Mouse (Mus musculus) frontal cortex, postnatal 36 days (tissue): Measurements from ENCODE around the gene Ets1.

Experiments used
- DNase-seq, 2 experiments: peaks; one replicate each; pipeline ENCODE4 v3.0.0; 2022; ENCODE audit warnings: low spot score in 2 of 2

Ets1 gene

DNA sequence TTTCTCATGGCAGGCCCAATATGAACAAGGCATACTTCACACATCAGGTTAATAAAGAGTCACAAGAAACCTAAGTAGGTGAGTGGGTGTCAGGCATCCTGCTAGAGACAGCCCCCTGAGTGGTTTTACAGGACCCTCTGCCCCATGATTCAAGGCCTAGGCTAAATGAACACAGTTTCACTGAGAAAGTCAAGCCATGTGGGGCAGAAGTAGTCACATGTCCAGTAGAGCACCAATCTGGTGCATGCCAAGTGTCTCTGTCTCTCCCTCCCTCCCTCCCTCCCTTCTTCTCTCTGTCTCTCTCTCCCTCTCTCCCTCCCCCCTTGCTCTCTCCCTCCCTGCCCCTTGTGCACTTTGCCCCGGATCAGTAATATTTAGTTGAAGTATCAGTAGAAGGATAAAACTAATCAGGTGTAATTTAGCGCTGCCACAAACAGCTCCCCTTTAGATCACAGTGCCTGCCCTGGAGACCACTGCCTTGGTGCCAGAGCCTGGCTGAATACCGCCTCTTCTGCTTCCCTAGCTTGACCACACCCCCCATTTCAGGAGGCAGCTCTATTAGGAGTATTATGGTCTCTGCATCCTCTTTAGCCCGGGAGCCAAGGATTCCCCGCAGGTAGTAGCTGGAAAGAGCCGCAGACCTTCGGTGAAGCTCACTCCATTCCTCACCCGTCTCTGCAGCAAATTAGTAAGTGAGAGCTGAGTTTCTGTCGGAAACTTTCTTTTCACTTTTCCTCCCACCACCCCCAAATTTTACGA is at the start of gene Ets1:
Ets1 (plus strand) TSS at position 595 of the 759 bp plus-strand sequence.
- no peak for DNase-seq

DNA sequence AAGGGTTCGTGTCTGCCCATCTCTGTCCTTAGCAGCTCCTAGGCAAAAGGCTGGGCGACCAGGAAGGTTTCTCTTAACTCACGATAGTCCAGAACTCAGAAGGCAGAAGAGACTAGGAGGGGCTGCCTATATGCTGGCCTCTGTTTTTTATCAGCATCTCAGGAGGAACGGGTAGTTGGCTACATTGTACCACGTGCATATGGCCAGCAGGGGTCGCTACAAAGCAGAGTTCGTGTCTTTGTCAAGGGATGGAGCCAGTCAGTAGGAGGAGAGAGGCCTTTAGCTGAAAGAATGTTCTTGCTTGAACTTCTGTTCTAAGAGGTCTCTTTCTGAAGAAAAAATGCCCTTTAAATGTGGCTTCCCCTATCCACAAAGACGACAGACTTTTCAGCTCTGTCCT is 46.1 kb upstream of the Ets1 start:
- DNase-seq, result peak; percentile 75 to 82

- no peak for DNase-seq
These were observed 45.5 kb upstream of the Ets1 start for GRCm38 (mm10) chr9:32590571-32590970.

- DNase-seq, result peak; percentile 48 to 82
These were observed 44.1 kb upstream of the Ets1 start for GRCm38 (mm10) chr9:32591732-32592582.

DNA sequence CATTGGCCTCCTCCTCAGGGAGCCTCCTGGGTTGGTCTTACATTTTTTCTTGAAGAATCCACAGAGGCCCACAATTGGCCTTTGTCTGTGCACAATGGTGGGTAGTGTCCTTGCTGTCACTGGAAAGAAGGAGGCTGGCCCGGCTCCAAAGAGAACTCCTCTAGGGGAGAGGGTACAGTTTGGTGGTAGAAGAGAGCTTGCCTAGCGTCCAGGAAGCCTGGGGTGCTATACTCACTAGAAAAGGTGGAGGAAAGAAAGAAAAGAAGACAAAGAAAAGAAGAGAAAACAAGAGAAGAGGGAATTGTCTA is 43.5 kb upstream of the Ets1 start:
- no peak for DNase-seq

DNA sequence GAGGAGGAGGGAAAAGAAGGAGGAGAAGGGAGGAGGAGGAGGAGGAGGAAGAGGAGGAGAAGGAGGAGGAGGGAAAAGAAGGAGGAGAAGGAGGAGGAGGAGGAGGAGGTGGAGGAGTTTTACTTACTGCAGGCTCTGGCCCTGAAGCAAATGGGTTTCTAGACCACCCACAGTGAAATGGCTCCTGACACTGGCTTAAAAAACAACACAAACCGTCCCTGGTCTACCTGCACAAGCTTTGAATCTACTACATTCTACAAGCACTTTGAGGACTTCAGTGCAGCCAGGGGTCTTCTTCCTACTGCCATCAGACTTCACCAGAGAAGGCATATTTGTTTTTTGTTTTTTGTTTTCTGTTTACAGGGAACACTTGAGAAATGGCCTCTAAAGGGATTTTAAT is 42.2 kb upstream of the Ets1 start:
- DNase-seq, result no peak

GRCm38 (mm10) chr9:32594346-32594745 is 41.7 kb upstream of the Ets1 start:
- no peak for DNase-seq

GRCm38 (mm10) chr9:32595076-32595820 is 40.8 kb upstream of the Ets1 start:
- no peak for DNase-seq

DNA sequence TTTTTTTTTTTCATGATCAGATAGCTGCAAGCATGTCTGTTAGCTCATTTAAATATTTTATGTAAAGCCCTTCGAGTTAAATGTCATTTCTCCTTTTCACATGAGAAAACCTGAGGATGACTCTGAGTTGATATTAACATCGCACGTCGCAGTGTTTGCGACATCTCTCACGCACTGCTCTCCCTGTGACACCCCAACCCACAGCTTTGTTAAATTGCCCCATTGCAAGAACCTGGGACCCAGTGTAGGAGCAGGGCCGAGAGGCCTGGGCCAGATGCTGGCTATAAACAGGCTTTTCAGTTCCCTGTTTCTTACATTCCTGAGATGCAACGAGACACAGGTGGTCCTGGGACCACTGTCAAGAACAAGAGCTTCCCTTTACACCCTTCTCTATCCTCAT is 39.7 kb upstream of the Ets1 start:
- DNase-seq, result no peak

GRCm38 (mm10) chr9:32601953-32602352 is 34.1 kb upstream of the Ets1 start:
- DNase-seq, result no peak

GRCm38 (mm10) chr9:32603097-32603496 is 32.9 kb upstream of the Ets1 start:
- no peak for DNase-seq

- DNase-seq, result no peak
These were observed 28.8 kb upstream of the Ets1 start for GRCm38 (mm10) chr9:32607218-32607617.

- DNase-seq, result no peak
These were observed 27.0 kb upstream of the Ets1 start for GRCm38 (mm10) chr9:32608831-32609610.

DNA sequence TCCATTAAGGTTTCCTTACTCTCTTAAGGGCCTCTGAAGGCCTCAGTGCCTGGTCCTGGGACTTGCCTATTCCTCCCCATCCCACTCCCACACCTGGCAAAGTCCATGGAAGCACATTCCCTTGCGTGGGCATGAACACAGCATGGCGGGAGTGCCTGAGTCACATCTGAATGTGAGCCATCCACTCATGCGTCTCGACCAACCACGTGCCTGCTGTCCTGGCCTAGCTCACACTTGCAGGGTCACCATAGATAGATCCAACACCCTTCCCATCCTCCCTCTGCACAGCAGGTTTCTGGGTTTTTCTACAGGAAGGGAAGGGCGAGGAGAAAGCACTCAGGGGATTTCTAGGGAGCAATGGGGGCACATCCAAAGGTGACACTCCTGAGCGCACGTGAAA is 25.8 kb upstream of the Ets1 start:
- no peak for DNase-seq

DNA sequence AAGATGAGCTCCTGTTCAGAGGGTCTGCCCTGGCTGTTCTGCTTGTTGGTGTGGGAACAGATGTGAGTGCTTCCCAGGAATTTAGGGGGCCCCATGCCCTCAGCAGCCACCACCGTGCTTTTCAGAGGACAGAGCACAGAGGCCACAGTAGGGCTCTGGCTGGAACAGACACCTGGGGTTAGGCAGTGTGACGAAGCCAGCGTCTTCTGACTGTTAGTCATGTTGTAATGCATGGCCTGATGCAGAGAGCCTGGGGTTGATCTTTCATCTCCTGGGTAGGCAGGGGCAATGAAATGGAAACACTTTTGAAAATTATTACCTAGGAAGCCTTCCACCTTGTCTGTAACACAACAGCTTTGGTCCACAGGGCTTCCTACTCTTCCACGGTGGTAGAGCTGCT is 25.4 kb upstream of the Ets1 start:
- no peak for DNase-seq

DNA sequence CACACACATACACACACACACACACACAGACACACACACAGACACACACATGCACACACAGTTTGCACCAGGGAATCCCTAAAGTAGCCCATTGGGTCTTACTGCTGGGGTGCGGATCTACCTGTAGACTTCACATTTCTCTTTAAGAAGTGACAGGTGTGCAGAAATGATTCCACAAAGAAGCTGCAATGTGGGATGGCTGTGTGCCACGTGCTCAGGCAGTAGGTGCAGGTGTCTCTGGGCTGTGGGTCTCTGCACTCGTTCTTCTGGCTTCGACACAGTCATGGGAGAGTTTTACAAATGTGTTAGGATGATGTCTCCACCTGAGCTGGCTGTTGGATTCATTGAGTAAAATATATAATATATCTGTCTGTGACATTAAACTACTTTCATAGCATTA is 24.7 kb upstream of the Ets1 start:
- DNase-seq, result no peak

DNA sequence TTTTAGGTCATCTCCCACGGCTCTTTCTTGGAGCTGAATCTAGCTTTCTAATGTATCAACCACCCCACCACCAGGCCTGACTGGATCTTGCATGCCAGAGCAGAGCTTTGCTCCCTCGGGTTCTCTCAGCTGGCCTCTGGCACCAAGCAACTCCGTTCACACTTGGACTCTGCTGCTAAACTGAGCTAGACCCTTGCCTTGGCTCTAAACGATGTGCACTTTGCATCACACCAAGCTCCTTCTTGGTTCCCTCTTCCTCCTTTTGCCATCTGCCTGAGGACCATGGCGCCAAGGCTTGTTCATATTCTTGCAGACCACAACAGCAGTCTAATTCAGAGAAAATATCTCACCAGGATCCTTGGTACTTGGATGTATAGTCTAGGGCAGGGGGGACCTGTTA is 23.6 kb upstream of the Ets1 start:
- no peak for DNase-seq

- no peak for DNase-seq
These were observed 23.1 kb upstream of the Ets1 start for GRCm38 (mm10) chr9:32612861-32613421.

- no peak for DNase-seq
These were observed 21.8 kb upstream of the Ets1 start for GRCm38 (mm10) chr9:32614191-32614590.

- DNase-seq, result no peak
These were observed 20.6 kb upstream of the Ets1 start for GRCm38 (mm10) chr9:32615461-32615860.

- DNase-seq, result no peak
These were observed 20.0 kb upstream of the Ets1 start for GRCm38 (mm10) chr9:32615986-32616385.
